In genomic region chr2:66791629-66792028, GRCm38 (mm10) we compare ENCODE assay signal across 32 mouse cellular contexts. TPM values are rescaled to one million over a fixed set of nuclear protein-coding genes. Genes with fewer than 3 reads are reported as not detected.
"Had no signal": no experiment of that assay in that cellular context is flagged by ENCODE, and none has a peak within 500 bp of the region (broad histone marks: within the 10 kb centered on the region; RNA-seq: fewer than 3 reads in every experiment).

No protein-coding gene starts in this region.

- DNase-seq: left cerebral cortex, postnatal 4 days; liver; liver, embryonic 13.5 days; liver, postnatal 0 days; lung, adult 18-20 months; lung, postnatal 10 days; lung, postnatal 14 days; lung, postnatal 36 days; midbrain, embryonic 14.5 days had no signal

- H3K36me3 ChIP-seq: limb, embryonic 10.5 days; limb, embryonic 12.5 days; limb, embryonic 13.5 days; limb, embryonic 15.5 days; liver, embryonic 12.5 days; liver, embryonic 13.5 days; liver, embryonic 15.5 days; lung, embryonic 15.5 days; midbrain, embryonic 10.5 days; midbrain, embryonic 12.5 days; midbrain, embryonic 13.5 days; midbrain, embryonic 15.5 days; neural tube, embryonic 12.5 days; neural tube, embryonic 13.5 days had no signal

- H3K4me3 ChIP-seq: left cerebral cortex, adult 2 months; limb, embryonic 10.5 days; limb, embryonic 12.5 days; limb, embryonic 13.5 days; limb, embryonic 15.5 days; liver, embryonic 12.5 days; liver, embryonic 13.5 days; liver, embryonic 15.5 days; lung, embryonic 15.5 days; megakaryocyte, embryonic 14.5 days; midbrain, embryonic 10.5 days; midbrain, embryonic 12.5 days; midbrain, embryonic 13.5 days; midbrain, embryonic 15.5 days; myocyte; neural tube, embryonic 12.5 days; neural tube, embryonic 13.5 days had no signal

- H3K4me2 ChIP-seq: limb, embryonic 12.5 days; limb, embryonic 13.5 days; limb, embryonic 15.5 days; liver, embryonic 11.5 days; liver, embryonic 12.5 days; liver, embryonic 13.5 days; liver, embryonic 15.5 days; lung, embryonic 15.5 days; midbrain, embryonic 11.5 days; midbrain, embryonic 12.5 days; midbrain, embryonic 13.5 days; midbrain, embryonic 15.5 days; neural tube, embryonic 12.5 days; neural tube, embryonic 13.5 days had no signal

- H3K27ac ChIP-seq: left cerebral cortex, adult 2 months; limb, embryonic 10.5 days; limb, embryonic 12.5 days; limb, embryonic 13.5 days; limb, embryonic 15.5 days; liver, embryonic 12.5 days; liver, embryonic 13.5 days; liver, embryonic 14.5 days; liver, embryonic 15.5 days; lung, embryonic 15.5 days; macrophage; midbrain, embryonic 10.5 days; midbrain, embryonic 12.5 days; midbrain, embryonic 13.5 days; midbrain, embryonic 15.5 days; neural tube, embryonic 12.5 days; neural tube, embryonic 13.5 days had no signal

- H3K27me3 ChIP-seq: limb, embryonic 12.5 days; limb, embryonic 13.5 days; limb, embryonic 15.5 days; liver, embryonic 12.5 days; liver, embryonic 13.5 days; liver, embryonic 15.5 days; lung, embryonic 15.5 days; megakaryocyte, embryonic 14.5 days; midbrain, embryonic 12.5 days; midbrain, embryonic 13.5 days; midbrain, embryonic 15.5 days; neural tube, embryonic 12.5 days; neural tube, embryonic 13.5 days had no signal

- H3K9me3 ChIP-seq: limb, embryonic 10.5 days; limb, embryonic 12.5 days; limb, embryonic 13.5 days; limb, embryonic 15.5 days; liver, embryonic 12.5 days; liver, embryonic 13.5 days; liver, embryonic 15.5 days; lung, embryonic 15.5 days; megakaryocyte, embryonic 14.5 days; midbrain, embryonic 10.5 days; midbrain, embryonic 12.5 days; midbrain, embryonic 13.5 days; midbrain, embryonic 15.5 days; neural tube, embryonic 12.5 days; neural tube, embryonic 13.5 days had no signal

- ATAC-seq: liver, embryonic 12.5 days; liver, postnatal 0 days; midbrain, embryonic 13.5 days; midbrain, embryonic 15.5 days; midbrain, embryonic 16.5 days had no signal

- H3K4me1 ChIP-seq: limb, embryonic 10.5 days; limb, embryonic 12.5 days; limb, embryonic 13.5 days; limb, embryonic 15.5 days; liver, embryonic 12.5 days; liver, embryonic 13.5 days; liver, embryonic 15.5 days; lung, embryonic 15.5 days; megakaryocyte, embryonic 14.5 days; midbrain, embryonic 10.5 days; midbrain, embryonic 12.5 days; midbrain, embryonic 13.5 days; midbrain, embryonic 15.5 days; neural tube, embryonic 12.5 days; neural tube, embryonic 13.5 days had no signal

- H3K9ac ChIP-seq: limb, embryonic 12.5 days; limb, embryonic 13.5 days; limb, embryonic 15.5 days; liver, embryonic 12.5 days; liver, embryonic 13.5 days; liver, embryonic 14.5 days; liver, embryonic 15.5 days; liver, postnatal 0 days; lung, embryonic 15.5 days; midbrain, embryonic 12.5 days; midbrain, embryonic 13.5 days; midbrain, embryonic 15.5 days; neural tube, embryonic 12.5 days; neural tube, embryonic 13.5 days had no signal

RNA-seq across cellular contexts. Expression of gene Scn7a, which starts 6.9 kb away (rescaled TPM):
- polyA plus RNA-seq: limb, embryonic 11.5 days; liver, embryonic 12.5 days; liver, embryonic 15.5 days; liver, embryonic 16.5 days; macrophage had no signal
